Mouse (Mus musculus) C3H10T1/2 (cell line): ENCODE measurements around the gene Gm884. TPM values are rescaled to one million over a fixed set of nuclear protein-coding genes. Genes with fewer than 3 reads are reported as not detected.

Experiments used
- polyA plus RNA-seq, 2 experiments: library from polyadenylated mRNA; unstranded; fragments of >200 nt; fragmentation: generic; extraction: Trizol; gene quantifications; one replicate each; pipeline ENCODE4 v1.2.1; 2012; ENCODE audit warnings: missing spikeins in 2 of 2

The Gm884 gene
- not detected for polyA plus RNA-seq

DNA sequence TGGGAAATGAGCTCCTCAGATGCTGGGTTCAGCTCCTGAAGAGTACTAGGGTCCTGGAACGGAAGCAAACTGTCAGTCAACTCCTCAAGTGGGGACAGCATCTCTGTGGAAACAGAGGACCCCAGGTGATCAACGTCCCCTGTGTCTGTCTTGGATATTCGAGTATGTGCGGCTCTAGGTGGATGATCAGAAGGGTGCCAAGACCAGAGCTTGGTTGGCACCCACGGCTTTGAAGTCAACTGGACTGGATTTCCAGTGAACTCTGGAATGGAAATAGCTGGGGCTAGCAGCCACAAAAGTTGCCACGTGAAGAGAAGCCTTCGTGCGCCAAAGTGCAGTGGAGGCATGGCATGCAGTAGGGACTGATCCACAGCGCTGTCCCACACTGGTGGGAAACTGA is at the start of gene Gm884:
TSS of gene Gm884 (minus strand) at position 101 of the 400 bp plus-strand sequence.

DNA sequence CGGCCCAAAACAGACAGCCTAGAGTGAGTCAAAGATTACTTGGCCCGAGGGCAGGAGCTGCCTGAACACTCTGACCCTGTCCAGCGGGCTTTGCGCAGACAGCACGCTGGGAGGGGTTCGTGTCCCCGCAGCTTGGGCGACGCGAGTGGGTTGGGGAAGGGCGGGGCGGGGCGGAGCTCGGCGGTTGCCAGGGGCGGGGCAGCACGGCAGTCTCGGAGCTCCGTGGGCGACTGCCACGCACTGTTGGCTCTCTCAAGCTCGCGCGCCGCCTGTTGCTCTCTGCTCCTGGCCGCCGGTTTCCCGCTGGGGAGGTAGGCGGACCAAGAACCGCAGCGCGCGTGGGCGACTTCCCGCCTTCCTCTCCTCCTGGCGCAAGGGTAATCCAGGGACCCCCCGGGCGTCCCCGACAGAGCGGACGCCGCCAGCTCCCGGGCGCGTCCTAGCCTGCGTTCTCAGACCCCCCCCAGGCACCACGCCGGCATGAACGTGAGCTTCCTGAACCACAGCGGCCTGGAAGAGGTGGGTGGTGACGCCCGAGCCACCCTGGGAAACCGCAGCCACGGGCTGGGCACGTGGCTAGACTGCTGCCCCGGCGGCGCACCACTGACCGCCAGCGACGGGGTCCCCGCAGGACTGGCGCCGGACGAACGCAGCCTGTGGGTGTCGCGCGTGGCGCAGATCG is 28.5 kb upstream of the Gm884 start, which contains the start of gene Rprml:
TSS of gene Rprml (plus strand) at position 270 of the 682 bp plus-strand sequence.

DNA sequence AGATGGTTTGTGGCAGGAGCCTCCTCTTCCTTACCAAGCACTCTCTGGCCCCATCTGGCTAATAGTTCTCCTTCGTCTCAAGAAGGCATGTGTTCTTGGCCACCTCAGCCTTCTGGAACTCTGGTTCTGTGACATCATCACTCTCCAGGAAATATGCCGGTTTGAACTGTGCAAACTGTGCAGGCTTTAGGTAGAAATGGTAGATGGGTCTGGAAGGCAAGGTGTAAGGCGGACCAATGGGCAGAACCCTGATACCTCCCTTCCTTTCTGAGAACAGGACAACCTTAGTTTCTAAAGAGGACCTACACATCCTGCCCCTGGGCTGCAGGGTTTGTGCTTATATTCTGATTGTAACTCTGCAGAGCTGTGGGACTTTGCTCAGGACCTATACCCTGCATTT is 17.9 kb upstream of the Gm884 start, which contains the start of gene Lyzl6:
TSS of gene Lyzl6 (minus strand) at position 101 of the 400 bp plus-strand sequence.

GRCm38 (mm10) chr11:103504497-103504896 is 116.4 kb downstream of the Gm884 start, which contains the start of gene Lrrc37a:
Gene Lrrc37a (minus strand): TSS chr11:103504597.

Other genes with a start within 250 kb of the Gm884 start
- 10 to 100 TPM in 1 of 2 experiments, 1 to 10 TPM in 1; 6.7 to 15.4 TPM for gene Plekhm1, start 208.5 kb downstream of the Gm884 start, polyA plus RNA-seq
- gene Lrrc37a, start 116.5 kb downstream of the Gm884 start, polyA plus RNA-seq: not detected
- gene Lyzl6, start 17.8 kb upstream of the Gm884 start, polyA plus RNA-seq: not detected
- under 1 TPM; 0.04 to 0.06 TPM for gene Rprml, start 28.4 kb upstream of the Gm884 start, polyA plus RNA-seq
- 10 to 100 TPM; 53.4 to 87.2 TPM for gene Gosr2, start 76.8 kb upstream of the Gm884 start, polyA plus RNA-seq
- not detected for gene Wnt9b, start 128.7 kb upstream of the Gm884 start, polyA plus RNA-seq
- not detected for gene Wnt3, start 153.0 kb upstream of the Gm884 start, polyA plus RNA-seq